Mouse (Mus musculus): Measurements from ENCODE around the gene Gm21964.

The Gm21964 gene

GRCm38 (mm10) chr8:110100907-110101306 is at the start of gene Gm21964:
Gm21964 (plus strand) TSS chr8:110101207.
- DNase-seq (ENCODE audit: low read depth) = no peak

- DNase-seq (ENCODE audit: low read depth) = no peak
Measured at GRCm38 (mm10) chr8:110051208-110051607, 49.8 kb upstream of the Gm21964 start.

DNA sequence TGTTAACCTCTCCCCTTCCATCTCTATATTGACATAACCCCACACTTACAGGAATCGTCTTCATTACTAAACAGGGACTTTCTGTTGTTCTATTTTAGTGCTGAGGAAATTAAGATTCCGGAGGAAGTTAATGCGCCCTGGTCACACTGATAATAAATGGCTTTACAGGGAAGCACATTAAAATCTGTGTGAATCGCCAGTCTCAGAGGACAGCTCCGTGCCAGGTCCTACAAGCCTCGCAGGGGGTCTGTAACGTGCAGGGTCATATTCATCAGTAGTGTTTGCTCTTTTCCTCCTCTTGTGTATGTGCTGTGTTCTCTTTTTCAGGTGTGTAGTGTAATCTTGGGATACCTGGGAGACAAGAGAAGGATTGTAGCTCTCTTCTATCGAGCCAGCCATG is 42.8 kb upstream of the Gm21964 start:
- DNase-seq (ENCODE audit: low read depth) = no peak

GRCm38 (mm10) chr8:110064161-110064560 is 36.8 kb upstream of the Gm21964 start:
- DNase-seq (ENCODE audit: low read depth) = no peak

DNA sequence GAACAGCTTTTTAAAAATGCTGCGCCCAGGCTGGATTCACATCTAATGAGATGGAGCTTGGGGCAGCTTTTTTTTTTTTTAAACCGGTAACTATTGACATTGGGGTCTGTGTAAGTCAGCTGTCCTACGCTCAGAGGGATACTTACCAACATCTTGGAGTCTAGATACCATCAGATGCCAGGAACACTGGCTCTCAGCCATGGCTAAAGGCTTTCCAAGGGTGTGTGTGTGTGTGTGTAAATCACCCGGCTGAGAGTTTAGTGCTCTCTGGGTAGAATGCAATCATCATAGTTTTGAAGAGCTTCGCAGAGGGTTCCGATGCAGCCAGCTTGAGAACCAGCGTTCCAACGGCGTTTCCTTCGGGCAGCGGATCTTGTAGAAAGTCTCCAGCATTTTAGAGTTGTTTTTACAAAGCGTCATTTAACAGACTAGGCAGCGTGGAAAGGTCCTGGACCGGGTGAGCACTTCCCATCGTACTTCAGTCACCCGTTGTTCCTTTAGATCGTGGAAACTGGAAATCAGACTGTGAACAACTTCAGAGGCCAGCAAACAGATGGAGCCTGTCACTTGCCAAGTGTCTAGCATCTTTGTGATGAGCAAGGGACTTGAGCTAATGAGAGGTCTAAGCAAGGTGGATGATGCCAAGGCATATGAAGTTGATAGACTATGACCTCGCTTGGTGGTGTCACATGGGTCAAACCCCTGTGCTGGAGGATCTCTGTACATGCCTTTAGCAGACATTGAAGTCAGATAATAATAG is 36.2 kb upstream of the Gm21964 start:
- DNase-seq (ENCODE audit: low read depth) = no peak

GRCm38 (mm10) chr8:110065676-110066075 is 35.3 kb upstream of the Gm21964 start:
- DNase-seq (ENCODE audit: low read depth) = no peak

GRCm38 (mm10) chr8:110069706-110070105 is 31.3 kb upstream of the Gm21964 start:
- DNase-seq (ENCODE audit: low read depth) = no peak

- peak; percentile 66 for DNase-seq (ENCODE audit: low read depth)
Measured at GRCm38 (mm10) chr8:110071600-110071999, 29.4 kb upstream of the Gm21964 start.

- no peak for DNase-seq (ENCODE audit: low read depth)
Measured at GRCm38 (mm10) chr8:110074496-110074895, 26.5 kb upstream of the Gm21964 start.

GRCm38 (mm10) chr8:110079282-110080221 is 21.5 kb upstream of the Gm21964 start, which contains the start of gene Zfp612:
Zfp612 (plus strand) TSS chr8:110079746.
- no peak for DNase-seq (ENCODE audit: low read depth)

DNA sequence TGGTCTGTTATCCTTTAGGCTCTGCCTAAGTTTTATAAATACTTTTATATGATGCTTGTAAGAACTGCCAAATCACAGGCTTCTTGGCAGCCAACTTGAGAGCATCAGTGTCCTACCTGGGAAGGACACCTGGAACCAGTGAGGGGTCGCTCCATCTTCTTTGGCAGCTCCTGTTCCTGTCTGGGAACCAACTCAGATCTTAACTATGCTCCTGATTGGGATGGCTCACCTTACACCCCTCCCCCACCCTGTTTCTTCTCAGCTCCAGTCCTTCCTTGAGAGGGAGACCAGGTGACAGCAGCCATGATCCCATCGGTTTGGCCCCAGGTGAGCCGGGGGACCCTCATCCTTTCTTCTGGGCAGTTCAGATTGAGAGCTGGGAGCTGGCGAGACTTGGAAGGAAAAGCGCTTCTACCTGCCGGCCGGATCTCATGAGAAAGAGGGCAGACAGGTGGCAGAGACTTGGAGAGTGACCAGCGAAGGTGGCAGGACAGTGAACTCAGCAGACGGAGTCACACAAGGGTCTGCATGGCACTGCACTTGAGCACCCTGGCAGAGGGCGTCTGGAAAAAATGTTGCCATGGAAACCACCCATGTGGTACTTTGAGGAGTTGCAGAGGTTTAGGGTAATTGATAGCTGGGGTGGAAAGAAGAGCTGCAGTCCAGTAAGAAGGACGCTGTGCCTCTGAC is 18.4 kb upstream of the Gm21964 start:
- no peak for DNase-seq (ENCODE audit: low read depth)

DNA sequence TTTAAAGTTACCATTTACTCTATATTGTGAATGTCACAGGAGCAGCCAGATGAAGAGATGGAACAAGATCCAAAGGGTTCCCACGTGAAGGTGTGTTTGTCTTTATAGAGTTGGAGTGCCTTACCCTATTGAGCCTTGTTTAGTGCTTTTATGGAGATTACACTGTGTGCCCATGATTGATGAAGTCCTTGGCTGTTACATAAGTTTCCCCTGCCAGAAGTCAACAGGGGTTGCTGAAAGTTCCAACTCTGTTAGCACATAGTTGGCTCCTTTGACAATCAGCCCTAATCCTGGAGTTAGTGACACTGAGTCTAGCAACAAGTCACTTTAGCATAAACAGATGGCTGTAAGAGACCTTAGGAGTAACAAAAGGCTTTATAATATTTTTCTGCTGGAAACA is 9.1 kb upstream of the Gm21964 start:
- no peak for DNase-seq (ENCODE audit: low read depth)

DNA sequence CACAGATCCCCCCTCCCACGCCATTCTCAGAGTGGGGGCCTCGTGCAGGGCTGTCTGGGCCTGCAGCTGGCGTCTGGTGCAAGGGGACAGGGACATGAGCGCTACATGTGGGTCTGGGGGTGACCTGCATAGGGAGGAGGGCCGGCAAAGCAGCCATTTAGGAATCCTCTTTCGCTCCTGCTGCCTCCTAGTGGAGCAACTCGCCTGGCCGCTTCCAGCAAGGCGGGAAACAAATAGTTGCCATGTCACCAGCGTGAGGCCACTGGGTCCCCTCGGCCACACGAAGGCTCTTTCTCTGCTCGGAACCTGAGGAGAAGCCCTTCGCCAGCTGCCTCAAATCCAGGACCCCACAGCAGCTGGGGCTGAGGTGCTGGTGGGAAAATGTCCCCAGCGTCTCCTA is 669 bp downstream of the Gm21964 start:
- no peak for DNase-seq (ENCODE audit: low read depth)

DNA sequence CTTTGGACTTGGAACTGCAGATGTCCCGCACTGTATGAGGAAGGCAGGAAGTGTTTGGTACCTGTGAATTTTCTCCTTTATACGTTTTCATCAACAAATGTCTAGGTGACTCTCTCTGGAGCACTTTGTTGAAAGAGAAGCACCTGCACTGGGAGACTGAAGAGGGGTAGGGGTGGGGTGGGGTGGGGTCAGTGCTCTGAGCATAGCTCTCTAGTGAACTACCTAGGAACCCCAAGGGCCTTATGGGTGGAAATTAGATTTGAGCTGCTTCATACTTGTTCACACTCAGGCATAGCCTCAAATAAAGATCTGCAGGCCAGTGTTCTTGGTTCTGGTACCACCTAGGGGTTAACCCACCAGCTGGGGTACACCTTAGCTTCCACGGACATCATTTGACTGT is 1.6 kb downstream of the Gm21964 start, which contains the start of gene Gm17720:
Gene Gm17720 (minus strand): TSS at position 101 of the 400 bp plus-strand sequence.
- no peak for DNase-seq (ENCODE audit: low read depth)

DNA sequence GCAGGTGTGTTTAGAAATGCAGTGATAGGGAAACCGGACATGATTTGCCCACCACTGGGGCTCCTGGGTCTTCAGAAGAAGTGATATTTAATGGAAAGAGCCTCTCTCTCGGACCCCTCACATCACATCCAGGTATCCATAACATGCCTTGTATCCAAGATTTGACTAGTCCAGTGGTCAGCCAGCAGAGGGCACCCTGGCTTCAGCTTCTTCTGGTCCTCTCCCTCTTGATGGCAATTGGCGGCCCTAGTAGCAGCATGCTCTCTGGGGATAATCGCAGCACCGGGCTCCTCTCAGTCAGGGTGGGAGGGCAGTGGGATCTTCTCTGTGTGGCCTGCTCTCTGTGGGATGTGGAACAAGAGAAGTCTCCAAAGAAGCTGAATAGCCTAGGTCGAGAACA is 18.7 kb downstream of the Gm21964 start:
- DNase-seq (ENCODE audit: low read depth) = peak; percentile 21

DNA sequence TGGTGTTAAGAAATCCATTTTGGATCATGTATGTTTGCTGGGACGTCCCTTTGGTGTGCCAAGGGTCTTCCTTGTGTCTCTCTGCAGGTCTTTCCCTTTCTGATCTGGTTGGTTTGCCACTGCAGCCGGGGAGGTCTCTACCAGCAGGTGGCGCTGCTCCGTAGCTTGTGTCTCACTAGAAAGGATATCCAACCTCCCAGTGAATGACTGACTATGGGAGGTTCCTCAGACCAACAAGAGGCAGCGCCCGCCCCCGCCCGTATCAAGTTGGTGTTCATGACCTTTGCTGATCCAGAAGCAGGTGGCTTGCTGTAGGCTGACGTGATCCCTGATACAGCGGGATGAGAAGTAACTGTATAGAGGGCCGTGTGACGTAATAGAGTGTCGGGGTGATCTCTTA is 29.5 kb downstream of the Gm21964 start:
- DNase-seq (ENCODE audit: low read depth) = peak; percentile 72

DNA sequence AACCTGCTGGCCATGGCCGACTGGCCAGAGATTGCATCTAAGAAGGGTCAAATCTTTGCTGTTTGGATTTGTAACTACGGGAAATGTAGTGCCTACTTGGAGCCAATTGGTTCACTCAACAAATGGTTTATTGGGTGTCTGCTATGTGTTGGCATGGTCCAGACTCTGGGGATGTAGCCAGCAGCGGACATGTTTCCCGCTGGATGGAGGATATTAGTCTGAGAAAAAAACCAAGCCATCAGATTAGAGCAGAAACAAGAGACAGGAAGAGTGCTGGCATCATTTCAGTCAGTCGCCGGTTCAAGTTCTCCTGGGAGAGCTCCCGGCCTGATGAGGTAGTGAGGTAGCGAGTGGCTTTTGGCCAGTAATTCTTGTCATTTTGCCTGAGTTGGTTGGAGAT is 33.2 kb downstream of the Gm21964 start:
- DNase-seq (ENCODE audit: low read depth) = no peak

- no peak for DNase-seq (ENCODE audit: low read depth)
Measured at GRCm38 (mm10) chr8:110135515-110135914, 34.5 kb downstream of the Gm21964 start.

DNA sequence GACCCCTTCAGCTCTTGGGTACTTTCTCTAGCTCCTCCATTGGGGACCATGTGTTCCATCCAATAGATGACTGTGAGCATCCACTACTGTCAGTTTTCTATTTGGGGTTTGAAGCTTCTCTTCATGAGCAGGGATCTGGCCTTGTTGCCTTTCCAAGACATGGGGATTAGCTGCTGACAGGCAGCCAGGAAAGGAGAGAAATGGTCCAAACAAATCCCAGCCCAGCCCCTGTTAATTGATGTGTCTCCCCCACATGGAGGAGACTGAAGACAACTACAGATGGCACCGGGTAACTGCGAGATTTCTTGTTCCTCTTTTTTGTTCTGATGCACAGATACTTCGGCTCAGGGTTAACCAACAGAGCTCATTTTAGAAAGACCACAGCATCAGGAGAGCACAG is 39.1 kb downstream of the Gm21964 start:
- no peak for DNase-seq (ENCODE audit: low read depth)

GRCm38 (mm10) chr8:110140770-110141169 is 39.8 kb downstream of the Gm21964 start:
- no peak for DNase-seq (ENCODE audit: low read depth)

GRCm38 (mm10) chr8:110145538-110145937 is 44.5 kb downstream of the Gm21964 start:
- DNase-seq (ENCODE audit: low read depth) = peak; percentile 75

DNA sequence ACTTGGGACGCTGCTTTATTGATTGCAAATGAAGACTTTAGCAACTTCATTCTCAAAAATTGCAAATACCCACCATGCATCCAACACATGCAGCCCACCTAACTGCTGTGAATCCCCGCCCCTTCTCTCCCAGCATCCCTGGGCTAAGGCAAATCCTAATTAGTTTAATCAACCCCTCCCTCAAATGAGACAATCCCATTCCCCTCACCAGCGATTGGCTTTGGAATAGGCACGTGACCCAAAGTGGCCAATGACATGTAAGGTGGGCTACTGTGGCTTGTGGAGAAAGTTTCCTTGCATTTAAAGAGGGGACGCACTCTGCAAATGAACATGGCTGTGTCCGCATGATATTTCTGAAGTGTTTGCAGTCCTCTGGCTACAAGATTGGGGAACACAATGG is 51.9 kb downstream of the Gm21964 start:
- no peak for DNase-seq (ENCODE audit: low read depth)

Data from 416B (cell line).